Mouse (Mus musculus) left cerebral cortex, postnatal 25 days (tissue): ENCODE data around the gene Adat3. TPM values are rescaled to one million over a fixed set of nuclear protein-coding genes. Genes with fewer than 3 reads are reported as not detected.
"Not testable (repeated sequence)": the region's sequence is repeated elsewhere in the genome, so short reads cannot be mapped to it uniquely, and the experiment has no call there.

Source experiments
- DNase-seq, 2 experiments: peaks; one replicate each; pipeline ENCODE4 v3.0.0; 2022; ENCODE audit warnings: low spot score in 2 of 2, mixed read lengths in 1 of 2
- intact Hi-C: fragments of 180-260 bp; cut with DNase I; formaldehyde crosslinking; loops from one replicate; pipeline ENCODE4 v1.15.1; 2025
- microRNA-seq, 2 experiments: library from miRNA; unstranded; fragments of <30 nt; microRNA quantifications; one replicate each; pipeline ENCODE4 v1.2.0; 2022
- total RNA-seq, 2 experiments: library from RNA; stranded (reverse); gene quantifications; 2 replicates each; pipeline ENCODE4 v1.2.3; 2021

Adat3 gene
- total RNA-seq, 2 experiments from 2014 or later = 3.6 to 4.5 TPM

- peak in 1 of 2 experiments; percentile 62 for DNase-seq
- intact Hi-C loops = loop anchor here (1.0 to 5.0 kb wide), 4 partner anchors 34 to 57 kb away; partner anchors contain the start of genes Btbd2 and Klf16
Observed at GRCm38 (mm10) chr10:80623457-80624191, 20.9 kb downstream of the Adat3 start.

DNA sequence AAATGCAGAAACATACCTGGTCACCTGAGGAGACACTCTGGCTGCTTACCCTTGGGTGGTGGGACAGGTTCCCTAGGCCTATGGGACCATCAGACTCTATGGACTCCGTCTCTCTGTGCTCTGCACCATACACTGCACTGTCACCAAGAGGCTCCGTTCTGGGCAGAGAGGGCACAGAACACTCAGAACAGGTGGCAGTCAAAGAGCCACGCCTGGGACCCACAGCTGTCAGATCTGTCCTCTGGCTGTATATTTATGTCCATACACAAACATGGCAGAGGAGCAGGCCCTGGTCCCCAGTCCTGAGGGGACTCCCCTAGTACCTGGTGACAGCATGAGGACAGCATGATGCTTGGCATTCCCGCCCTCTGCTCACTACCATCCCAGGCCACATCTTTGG lies 23.1 kb downstream of the Adat3 start:
- intact Hi-C loops = no loop called here
- DNase-seq = no peak

GRCm38 (mm10) chr10:80627685-80628084 lies 25.0 kb downstream of the Adat3 start:
- DNase-seq = no peak
- intact Hi-C loops = no loop called here

- intact Hi-C loops = no loop called here
- no peak for DNase-seq
Observed at GRCm38 (mm10) chr10:80628925-80629324, 26.2 kb downstream of the Adat3 start.

GRCm38 (mm10) chr10:80635345-80635744 lies 32.7 kb downstream of the Adat3 start:
- intact Hi-C loops = no loop called here
- DNase-seq = no peak

DNA sequence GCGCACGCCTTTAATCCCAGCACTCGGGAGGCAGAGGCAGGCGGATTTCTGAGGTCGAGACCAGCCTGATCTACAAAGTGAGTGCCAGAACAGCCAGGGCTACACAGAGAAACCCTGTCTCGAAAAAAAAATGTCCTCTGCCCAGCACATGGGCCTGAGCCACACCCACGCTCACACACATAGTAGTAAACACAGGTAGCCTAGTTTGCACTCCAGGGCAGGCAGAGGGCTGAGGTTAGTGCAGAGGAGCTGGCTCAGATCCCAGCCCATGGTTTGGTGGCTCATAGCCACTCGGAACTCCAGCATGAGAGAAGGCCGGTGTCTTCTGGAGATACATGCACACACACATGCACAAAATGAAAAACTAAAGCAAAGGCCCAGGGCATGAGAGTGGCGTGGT lies 44.3 kb downstream of the Adat3 start:
- intact Hi-C loops = no loop called here
- DNase-seq = no peak

GRCm38 (mm10) chr10:80649910-80650309 lies 47.2 kb downstream of the Adat3 start:
- intact Hi-C loops, DNase-seq: not testable (repeated sequence)

- peak; percentile 35 to 65 for DNase-seq
- intact Hi-C loops = no loop called here
Observed at GRCm38 (mm10) chr10:80650392-80650791, 47.7 kb downstream of the Adat3 start.

DNA sequence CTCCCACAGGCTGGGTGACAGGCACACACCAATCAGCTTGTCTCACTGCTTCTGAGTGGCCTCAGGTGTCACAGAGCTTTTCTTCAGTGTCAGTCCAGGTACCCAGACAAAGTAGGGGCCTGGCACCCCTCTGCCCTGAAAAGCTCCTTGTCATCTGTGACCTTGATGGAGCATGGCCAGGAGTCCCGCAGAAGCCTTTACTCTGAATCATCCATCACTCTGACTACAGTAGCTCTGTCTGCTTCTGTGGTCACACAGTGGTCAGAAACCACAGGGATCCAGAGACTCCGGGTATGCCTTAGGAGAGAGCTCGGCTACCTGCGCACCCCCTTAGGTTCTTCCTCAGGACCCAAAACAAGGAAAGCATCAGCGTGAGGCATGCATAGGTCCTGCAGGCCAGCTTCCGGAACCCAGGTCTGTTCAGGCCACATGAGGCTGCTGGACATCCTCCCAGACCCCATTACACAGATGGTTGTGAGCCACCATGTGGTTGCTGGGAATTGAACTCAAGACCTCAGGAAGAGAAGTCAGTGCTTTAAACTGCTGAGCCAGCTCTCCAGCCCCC lies 50.6 kb downstream of the Adat3 start:
- intact Hi-C loops = no loop called here
- DNase-seq = no peak

GRCm38 (mm10) chr10:80654866-80655265 lies 52.2 kb downstream of the Adat3 start:
- intact Hi-C loops = loop anchor here (5.0 kb wide), 2 partner anchors 33 to 78 kb away; partner anchors contain the start of genes Csnk1g2 and Klf16
- no peak for DNase-seq

GRCm38 (mm10) chr10:80655406-80656129 lies 52.9 kb downstream of the Adat3 start:
- intact Hi-C loops = loop anchor here (2.0 to 5.0 kb wide), 3 partner anchors 19 to 78 kb away; partner anchors contain the start of genes Csnk1g2 and Klf16
- DNase-seq = no peak

DNA sequence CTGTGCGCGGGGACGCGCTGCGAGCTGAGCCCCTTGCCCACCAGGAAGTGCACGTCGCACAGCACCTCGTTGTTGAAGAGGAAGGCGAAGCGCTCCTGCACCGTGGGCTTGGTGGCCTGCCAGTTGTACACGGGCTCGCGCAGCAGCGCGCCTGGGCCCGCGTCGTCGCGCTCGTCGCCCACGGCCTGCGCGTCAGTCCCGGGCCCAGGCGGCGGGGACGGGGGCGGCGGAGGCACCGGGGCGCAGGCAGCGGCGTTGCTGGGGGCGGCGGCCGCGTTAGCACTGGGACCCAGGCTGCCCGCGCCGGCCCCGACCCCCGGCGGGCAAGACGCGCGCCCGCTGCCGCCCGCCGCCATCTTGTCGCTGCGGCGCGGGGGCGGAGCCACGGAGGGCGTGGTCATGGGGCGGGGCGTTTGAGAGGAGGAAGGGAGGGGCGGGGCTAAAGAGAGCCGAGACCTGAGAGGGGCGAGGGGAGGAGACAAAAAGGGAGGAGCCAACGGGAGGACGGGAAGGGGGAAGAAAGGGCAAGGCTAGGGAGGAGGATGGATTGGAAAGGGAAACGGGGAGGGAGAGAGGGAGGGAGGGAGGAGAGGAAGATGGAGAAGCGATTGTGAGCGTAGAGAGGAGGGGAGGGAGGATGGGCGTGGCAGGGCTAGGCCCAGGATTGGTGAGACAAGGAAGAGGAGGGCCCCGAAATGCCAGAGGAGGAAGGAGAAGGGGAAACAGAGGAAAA lies 53.6 kb downstream of the Adat3 start:
- intact Hi-C loops = loop anchor here (2.0 to 5.0 kb wide), 3 partner anchors 19 to 79 kb away; partner anchors contain the start of genes Csnk1g2 and Klf16
- peak; percentile 89 to 97 for DNase-seq

DNA sequence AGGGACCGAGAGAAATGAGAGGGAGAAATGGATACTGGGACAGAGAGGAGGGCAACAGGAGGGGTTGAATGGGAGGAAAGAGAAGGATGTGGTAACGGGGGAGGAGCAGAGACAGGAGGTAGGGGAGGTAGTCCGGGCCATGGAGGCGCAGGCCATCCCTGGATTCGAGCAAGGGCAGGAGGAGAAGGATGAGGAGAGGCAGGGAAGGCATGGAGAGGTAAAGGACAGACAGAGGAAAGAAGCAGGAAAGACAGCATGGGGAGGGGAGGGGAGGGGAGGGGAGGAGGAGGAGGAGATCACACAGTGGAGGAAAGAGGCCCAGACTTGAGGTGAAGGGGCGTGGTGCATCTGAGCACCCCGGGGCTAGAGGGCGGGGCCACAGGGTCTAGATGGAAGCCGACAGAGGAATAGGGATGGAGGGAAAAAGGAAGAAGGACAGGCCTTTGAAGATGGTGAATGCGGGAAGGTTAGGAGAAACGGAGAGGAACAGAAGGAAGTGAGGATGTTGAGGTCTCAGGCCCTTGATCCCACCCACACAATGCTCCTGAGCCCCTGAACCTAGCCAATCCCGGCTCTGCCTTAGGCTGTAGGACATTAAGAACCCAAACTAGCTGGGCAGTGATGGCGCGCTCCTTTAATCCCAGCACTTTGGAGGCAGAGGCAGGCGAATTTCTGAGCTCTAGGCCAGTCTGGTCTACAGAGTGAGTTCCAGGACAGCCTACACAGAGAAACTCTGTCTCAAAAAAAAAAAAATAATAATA lies 54.4 kb downstream of the Adat3 start, which contains the start of gene Btbd2:
Gene Btbd2, minus strand, starts transcription at position 209 of the 761 bp plus-strand sequence.
- intact Hi-C loops = loop anchor here (2.0 to 5.0 kb wide), 3 partner anchors 18 to 80 kb away; partner anchors contain the start of genes Csnk1g2 and Klf16

More for the DNA sequence above, 54.4 kb downstream of the Adat3 start, which contains the start of gene Btbd2:
- no peak for DNase-seq

Small RNA genes lying within 50 kb of the gene (microRNA-seq; reads per million reads assigned to microRNA genes)
- gene Mir6912 = 4.4 to 4.5 reads per million in 2 experiments

Other genes starting within 250 kb of the Adat3 start
- 10 to 100 TPM; 22.6 to 24.9 TPM for gene Plk5, start 246.4 kb upstream of the Adat3 start, total RNA-seq
- gene Mex3d, start 215.2 kb upstream of the Adat3 start, total RNA-seq = 10 to 100 TPM; 17.7 to 22.2 TPM
- gene Mbd3, start 203.3 kb upstream of the Adat3 start, total RNA-seq = 100 to 1,000 TPM; 134 to 138 TPM
- 100 to 1,000 TPM; 482 to 488 TPM for gene Uqcr11, start 196.1 kb upstream of the Adat3 start, total RNA-seq
- gene Tcf3, start 169.2 kb upstream of the Adat3 start, total RNA-seq = 10 to 100 TPM; 22.6 to 25.8 TPM
- not detected for gene Onecut3, start 108.0 kb upstream of the Adat3 start, total RNA-seq
- gene Atp8b3, start 63.8 kb upstream of the Adat3 start, total RNA-seq = under 1 TPM; 0.14 to 0.16 TPM
- gene Rexo1, start 41.3 kb upstream of the Adat3 start, total RNA-seq = 10 to 100 TPM; 44.8 to 45.7 TPM
- gene Klf16, start 25.6 kb upstream of the Adat3 start, total RNA-seq = 10 to 100 TPM; 51.8 to 55.3 TPM
- 100 to 1,000 TPM; 206 to 216 TPM for gene Abhd17a, start 12.5 kb upstream of the Adat3 start, total RNA-seq
- 10 to 100 TPM; 40.8 to 42.2 TPM for gene Scamp4, start within 50 bp of the Adat3 start, total RNA-seq
- gene Gm49322, start 3.1 kb downstream of the Adat3 start, total RNA-seq = 1 to 10 TPM; 2.8 to 2.9 TPM
- gene Csnk1g2, start 20.0 kb downstream of the Adat3 start, total RNA-seq = 100 to 1,000 TPM; 222 to 247 TPM
- 10 to 100 TPM; 91.7 to 92.7 TPM for gene Btbd2, start 54.2 kb downstream of the Adat3 start, total RNA-seq
- 10 to 100 TPM; 35.3 to 44.0 TPM for gene Mknk2, start 75.2 kb downstream of the Adat3 start, total RNA-seq
- gene Mob3a, start 99.1 kb downstream of the Adat3 start, total RNA-seq = 10 to 100 TPM; 13.4 to 15.8 TPM
- gene Izumo4, start 99.3 kb downstream of the Adat3 start, total RNA-seq = 10 to 100 TPM; 35.9 to 42.5 TPM
- gene Ap3d1, start 139.4 kb downstream of the Adat3 start, total RNA-seq = 100 to 1,000 TPM; 142 to 145 TPM
- gene Dot1l, start 152.3 kb downstream of the Adat3 start, total RNA-seq = 10 to 100 TPM; 46.5 to 56.0 TPM
- gene Sf3a2, start 195.3 kb downstream of the Adat3 start, total RNA-seq = 10 to 100 TPM; 43.9 to 50.3 TPM
- gene Plekhj1, start 195.7 kb downstream of the Adat3 start, total RNA-seq = 10 to 100 TPM; 57.5 to 62.4 TPM
- 1 to 10 TPM; 1.6 to 2.7 TPM for gene Amh, start 202.4 kb downstream of the Adat3 start, total RNA-seq
- gene Jsrp1, start 210.6 kb downstream of the Adat3 start, total RNA-seq = 1 to 10 TPM; 4.0 to 4.5 TPM
- gene Oaz1, start 223.8 kb downstream of the Adat3 start, total RNA-seq = 100 to 1,000 TPM; 500 to 527 TPM
- gene Lingo3, start 241.2 kb downstream of the Adat3 start, total RNA-seq = 10 to 100 TPM; 35.6 to 48.0 TPM